Mouse (Mus musculus) embryonic facial prominence, embryonic 12.5 days (tissue): Measurements from ENCODE around the gene Nsun7. TPM values are rescaled to one million over a fixed set of nuclear protein-coding genes. Genes with fewer than 3 reads are reported as not detected.

Experiments
- ATAC-seq: fragments of 200-750 bp; cut with Nextera tagmentation; 2 replicates; pipeline ENCODE4 v1.8.0; 2017; ENCODE audit not compliant: insufficient number of reproducible peaks, insufficient read depth, low FRiP score, low TSS enrichment
- H3K27ac ChIP-seq: fragments of 300-500 bp; sonication (generic); 2 replicates; pipeline ENCODE4 v1.5.1; 2016; ENCODE audit warnings: mild to moderate bottlenecking
- H3K27me3 ChIP-seq: fragments of 300-500 bp; sonication (generic); 2 replicates; pipeline ENCODE4 v1.6.1; 2016; ENCODE audit warnings: mild to moderate bottlenecking, moderate library complexity
- H3K36me3 ChIP-seq: fragments of 300-500 bp; sonication (generic); 2 replicates; pipeline ENCODE4 v1.6.1; 2016; ENCODE audit warnings: mild to moderate bottlenecking
- H3K4me1 ChIP-seq: fragments of 300-500 bp; sonication (generic); 2 replicates; pipeline ENCODE4 v1.6.1; 2016
- H3K4me2 ChIP-seq: fragments of 300-500 bp; sonication (generic); replicated peaks from 2 replicates; pipeline ENCODE4 v1.6.1; 2016; ENCODE audit warnings: mild to moderate bottlenecking, moderate library complexity
- H3K4me3 ChIP-seq: fragments of 300-500 bp; sonication (generic); 2 replicates; pipeline ENCODE4 v1.5.1; 2016; ENCODE audit warnings: mild to moderate bottlenecking
- H3K9ac ChIP-seq: fragments of 300-500 bp; sonication (generic); 2 replicates; pipeline ENCODE4 v1.6.1; 2016; ENCODE audit warnings: mild to moderate bottlenecking, moderate library complexity
- H3K9me3 ChIP-seq: fragments of 300-500 bp; sonication (generic); 2 replicates; pipeline ENCODE4 v1.6.1; 2016; ENCODE audit warnings: mild to moderate bottlenecking, moderate library complexity
- WGBS: fragments of 180-500 bp; shearing (Covaris S2); methylation state at CpG from one replicate; pipeline ENCODE4 v1.1.7; 2016; 5-methylcytosine and 5-hydroxymethylcytosine counted together
- polyA plus RNA-seq: library from polyadenylated mRNA; unstranded; fragments of >200 nt; fragmentation: Nextera tagmentation; extraction: Ambion mirVana; gene quantifications from 2 replicates; pipeline ENCODE4 v1.2.1, GENCODE M21; 2016

The Nsun7 gene
- polyA plus RNA-seq: 1.5 and 1.6 TPM in 2 replicates

DNA sequence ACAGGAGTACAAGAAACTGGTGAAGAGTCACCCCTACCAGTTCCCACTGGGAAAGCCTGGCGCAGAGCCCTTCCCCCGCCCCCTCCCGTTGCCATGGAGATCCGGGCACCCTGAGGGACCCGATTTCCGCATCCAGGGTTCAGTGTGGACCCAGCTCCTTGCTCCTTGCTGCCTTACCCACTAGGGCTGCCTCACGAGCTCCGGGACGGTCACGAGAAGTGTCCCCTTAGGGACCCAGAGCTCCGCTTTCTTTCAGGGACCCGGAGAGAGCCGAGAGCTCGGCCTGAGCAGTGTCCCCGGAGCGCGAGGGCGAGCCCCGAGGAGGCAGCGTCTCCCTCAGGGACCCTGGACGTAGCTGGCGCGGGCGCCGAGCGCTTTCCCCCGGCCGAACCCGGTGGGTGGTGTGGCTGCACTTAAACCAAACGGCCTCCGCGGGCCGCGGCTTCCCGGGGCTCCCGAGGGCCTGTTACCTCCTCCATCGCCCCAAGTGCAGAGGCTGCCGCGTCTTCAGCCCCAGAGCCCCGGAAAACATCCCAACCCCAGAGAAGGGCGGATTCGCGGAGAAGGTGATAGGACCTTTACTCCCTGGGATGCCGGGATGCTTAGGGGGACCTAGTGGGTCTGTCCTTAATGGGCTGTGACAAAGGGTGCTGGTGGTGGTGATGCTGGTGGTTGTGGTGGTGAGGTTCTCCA, at the start of gene Nsun7:
TSS of gene Nsun7 (plus strand) at position 142 of the 693 bp plus-strand sequence.
- WGBS: under 1% methylated on average over 44 of the region's 44 CpGs
- no peaks in the 10 kb centered on the region for H3K36me3 ChIP-seq
- H3K4me1 ChIP-seq: no peaks in the 10 kb centered on the region
- peak; percentile 80 for ATAC-seq
- H3K4me2 ChIP-seq: peak within 1 kb of the TSS; percentile 67
- H3K27ac ChIP-seq: no peak within 1 kb of the TSS
- peak within 1 kb of the TSS; percentile 50 for H3K4me3 ChIP-seq
- no peaks in the 10 kb centered on the region for H3K27me3 ChIP-seq
- H3K9me3 ChIP-seq: no peaks in the 10 kb centered on the region
- H3K9ac ChIP-seq: peak within 1 kb of the TSS; percentile 63

GRCm38 (mm10) chr5:66214395-66214935, 45.2 kb upstream of the Nsun7 start:
- ATAC-seq: no peak
- WGBS: 57% methylated on average over 7 of the region's 7 CpGs
- H3K36me3 ChIP-seq: no peaks in the 10 kb centered on the region
- no peaks in the 10 kb centered on the region for H3K9me3 ChIP-seq
- H3K4me2 ChIP-seq: no peak overlapping the region
- no peak overlapping the region for H3K27ac ChIP-seq
- no peak overlapping the region for H3K9ac ChIP-seq
- H3K4me1 ChIP-seq: peaks cover 16% of the 10 kb centered on the region; the same call in 1 of the 2 replicates
- no peaks in the 10 kb centered on the region for H3K27me3 ChIP-seq
- H3K4me3 ChIP-seq: no peak overlapping the region

DNA sequence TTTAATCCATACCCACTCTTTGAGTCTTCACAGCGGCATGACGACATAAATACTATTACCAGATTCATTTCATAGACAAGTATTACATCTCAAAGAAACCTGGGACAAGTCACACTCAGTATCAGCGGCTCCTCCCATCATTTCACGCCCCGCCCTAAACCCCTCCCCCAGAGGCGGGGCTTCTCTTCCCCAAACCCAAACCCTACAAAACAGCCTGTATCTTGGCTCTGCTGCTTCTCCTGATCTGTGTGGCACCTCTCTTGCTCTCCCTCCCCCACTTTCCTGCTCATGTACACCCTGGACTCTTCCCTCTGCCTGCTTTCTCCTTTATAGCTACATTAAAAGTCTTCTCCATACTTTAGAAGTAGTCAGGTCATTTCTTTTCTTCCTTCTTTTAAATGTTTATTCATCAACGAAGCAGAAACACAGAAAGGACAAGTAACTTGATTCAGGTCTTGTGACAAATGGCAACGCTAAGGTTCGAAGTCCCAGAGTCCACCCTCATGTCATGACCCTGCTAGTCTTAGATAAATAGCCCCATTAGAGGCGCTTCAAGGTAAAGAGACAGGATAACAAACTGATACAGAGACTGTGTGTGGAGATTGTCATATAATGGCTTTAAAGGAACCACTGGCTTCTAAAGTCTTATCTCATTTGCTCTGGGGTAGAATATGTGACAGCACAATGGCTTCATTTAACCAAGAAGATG, 44.0 kb upstream of the Nsun7 start:
- no peak overlapping the region for H3K4me3 ChIP-seq
- H3K36me3 ChIP-seq: no peaks in the 10 kb centered on the region
- no peak overlapping the region for H3K27ac ChIP-seq
- H3K9ac ChIP-seq: no peak overlapping the region
- H3K27me3 ChIP-seq: no peaks in the 10 kb centered on the region
- no peak overlapping the region for H3K4me2 ChIP-seq
- no peak for ATAC-seq
- WGBS: 58% methylated on average over 10 of the region's 10 CpGs
- peaks cover 28% of the 10 kb centered on the region; the same call in 1 of the 2 replicates for H3K4me1 ChIP-seq
- H3K9me3 ChIP-seq: no peaks in the 10 kb centered on the region

GRCm38 (mm10) chr5:66219692-66220091, 40.0 kb upstream of the Nsun7 start:
- H3K36me3 ChIP-seq: no peaks in the 10 kb centered on the region
- ATAC-seq: peak; percentile 79

GRCm38 (mm10) chr5:66220620-66221019, 39.1 kb upstream of the Nsun7 start:
- WGBS: 75% methylated on average over 9 of the region's 9 CpGs
- no peaks in the 10 kb centered on the region for H3K36me3 ChIP-seq
- peaks cover 31% of the 10 kb centered on the region; the same call in 1 of the 2 replicates for H3K4me1 ChIP-seq
- no peak overlapping the region for H3K4me2 ChIP-seq
- no peaks in the 10 kb centered on the region for H3K9me3 ChIP-seq
- 0 out of 2 replicates have a peak overlapping the region, but pooled peaks have one; percentile 51 for H3K27ac ChIP-seq
- ATAC-seq: no peak
- H3K27me3 ChIP-seq: no peaks in the 10 kb centered on the region
- H3K4me3 ChIP-seq: no peak overlapping the region
- H3K9ac ChIP-seq: no peak overlapping the region

More at GRCm38 (mm10) chr5:66219692-66220091, 40.0 kb upstream of the Nsun7 start:
- no peaks in the 10 kb centered on the region for H3K27me3 ChIP-seq
- H3K27ac ChIP-seq: peak overlapping the region; percentile 91
- no peaks in the 10 kb centered on the region for H3K9me3 ChIP-seq
- H3K4me1 ChIP-seq: peaks cover 31% of the 10 kb centered on the region; the same call in 1 of the 2 replicates
- no peak overlapping the region for H3K4me3 ChIP-seq
- no peak overlapping the region for H3K9ac ChIP-seq
- peak overlapping the region; percentile 33; the same call in 1 of the 2 replicates for H3K4me2 ChIP-seq
- WGBS: 20% methylated on average over 6 of the region's 6 CpGs

DNA sequence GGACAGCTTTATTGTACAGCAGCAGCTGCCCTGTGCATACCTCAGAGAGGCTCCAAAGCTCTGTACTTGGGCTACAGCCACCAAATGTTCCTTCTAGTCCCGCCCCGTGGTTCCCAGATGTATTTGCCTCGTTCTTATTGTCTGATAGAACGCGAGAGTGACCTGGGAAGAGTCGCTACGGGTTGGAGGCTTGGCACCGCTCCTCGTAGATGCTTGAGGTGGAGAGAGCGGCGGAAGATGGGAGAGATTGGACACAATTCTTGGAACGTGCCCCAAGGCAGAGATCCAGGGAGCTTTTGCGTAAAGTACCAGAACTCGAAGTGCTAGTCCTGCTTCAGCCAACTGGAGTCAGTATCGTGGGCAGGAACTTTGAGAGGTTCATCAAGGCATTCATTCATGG, 36.8 kb upstream of the Nsun7 start:
- Histone ChIP-seq H3K4me1 (peaks cover 28% of the 10 kb centered on the region; the same call in 1 of the 2 replicates), H3K36me3 (no peaks in the 10 kb centered on the region), H3K9me3 (no peaks in the 10 kb centered on the region), H3K27ac (no peak overlapping the region), H3K27me3 (no peaks in the 10 kb centered on the region), H3K9ac (no peak overlapping the region), H3K4me2 (no peak overlapping the region), H3K4me3 (no peak overlapping the region)
- 93% methylated on average over 15 of the region's 15 CpGs for WGBS
- no peak for ATAC-seq

GRCm38 (mm10) chr5:66226526-66226925, 33.2 kb upstream of the Nsun7 start:
- Histone ChIP-seq H3K27me3 (no peaks in the 10 kb centered on the region), H3K4me3 (no peak overlapping the region), H3K4me1 (no peaks in the 10 kb centered on the region), H3K4me2 (no peak overlapping the region), H3K9me3 (no peaks in the 10 kb centered on the region), H3K27ac (no peak overlapping the region), H3K36me3 (no peaks in the 10 kb centered on the region), H3K9ac (no peak overlapping the region)
- WGBS: 90% methylated on average over 7 of the region's 7 CpGs
- no peak for ATAC-seq

- H3K9ac ChIP-seq: no peak overlapping the region
- no peaks in the 10 kb centered on the region for H3K27me3 ChIP-seq
- no peak overlapping the region for H3K4me3 ChIP-seq
- no peak for ATAC-seq
- no peaks in the 10 kb centered on the region for H3K4me1 ChIP-seq
- 88% methylated on average over 8 of the region's 8 CpGs for WGBS
- H3K9me3 ChIP-seq: no peaks in the 10 kb centered on the region
- H3K4me2 ChIP-seq: no peak overlapping the region
- no peaks in the 10 kb centered on the region for H3K36me3 ChIP-seq
- H3K27ac ChIP-seq: no peak overlapping the region
These were observed 27.9 kb upstream of the Nsun7 start for GRCm38 (mm10) chr5:66231660-66232269.

- Histone ChIP-seq H3K4me2 (no peak overlapping the region), H3K36me3 (no peaks in the 10 kb centered on the region), H3K4me3 (no peak overlapping the region), H3K4me1 (no peaks in the 10 kb centered on the region), H3K9ac (no peak overlapping the region), H3K27me3 (no peaks in the 10 kb centered on the region), H3K9me3 (no peaks in the 10 kb centered on the region), H3K27ac (no peak overlapping the region)
- WGBS: 59% methylated on average over 3 of the region's 3 CpGs
- no peak for ATAC-seq
These were observed 27.2 kb upstream of the Nsun7 start for GRCm38 (mm10) chr5:66232456-66232855.

DNA sequence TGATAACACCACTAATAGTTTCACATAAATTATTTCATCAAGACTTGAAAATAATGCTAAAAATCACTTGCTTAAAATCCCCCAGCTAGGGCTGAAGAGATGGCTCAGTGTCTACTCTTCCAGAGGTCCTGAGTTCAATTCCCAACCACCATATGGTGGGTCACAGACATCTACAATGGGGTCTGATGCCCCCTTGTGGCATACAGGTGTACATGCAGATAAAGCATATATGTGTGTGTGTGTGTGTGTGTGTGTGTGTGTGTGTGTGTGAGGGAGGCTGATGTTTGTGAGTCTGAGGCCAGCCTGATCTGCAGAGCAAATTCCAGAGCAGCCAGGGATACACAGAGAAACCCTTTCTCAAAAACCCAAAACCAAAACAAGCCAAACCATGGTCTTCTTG, 17.8 kb upstream of the Nsun7 start:
- H3K9me3 ChIP-seq: no peaks in the 10 kb centered on the region
- H3K27ac ChIP-seq: no peak overlapping the region
- no peaks in the 10 kb centered on the region for H3K27me3 ChIP-seq
- H3K4me2 ChIP-seq: no peak overlapping the region
- H3K4me1 ChIP-seq: 0 out of 2 replicates have a peak, but pooled peaks cover 4% of the 10 kb centered on the region
- ATAC-seq: no peak
- no peak overlapping the region for H3K4me3 ChIP-seq
- no peak overlapping the region for H3K9ac ChIP-seq
- no peaks in the 10 kb centered on the region for H3K36me3 ChIP-seq

DNA sequence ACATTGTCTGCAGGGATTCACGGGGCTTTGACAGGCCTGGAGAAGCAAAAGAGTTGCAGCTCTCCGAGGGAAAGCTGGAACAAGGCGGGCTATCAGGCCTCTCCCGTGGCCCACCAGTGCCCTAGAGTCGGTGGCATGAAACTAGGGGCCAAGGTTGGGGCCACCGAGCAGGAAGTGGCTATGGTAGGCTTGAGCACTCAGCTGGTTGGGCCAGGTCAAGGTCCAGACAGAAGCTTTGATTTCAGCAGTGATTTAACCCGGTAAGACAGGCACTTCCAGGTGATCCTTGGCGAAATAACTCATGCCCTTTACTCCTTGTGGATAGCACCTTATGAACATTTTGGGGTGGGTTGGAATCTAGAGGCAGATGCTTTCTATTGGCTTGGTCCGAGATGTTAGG, 16.2 kb upstream of the Nsun7 start:
- Histone ChIP-seq H3K9ac (no peak overlapping the region), H3K27ac (no peak overlapping the region), H3K36me3 (no peaks in the 10 kb centered on the region), H3K4me2 (no peak overlapping the region), H3K9me3 (no peaks in the 10 kb centered on the region), H3K27me3 (no peaks in the 10 kb centered on the region), H3K4me1 (0 out of 2 replicates have a peak, but pooled peaks cover 4% of the 10 kb centered on the region), H3K4me3 (no peak overlapping the region)
- no peak for ATAC-seq
- WGBS: 82% methylated on average over 9 of the region's 9 CpGs
